Mouse (Mus musculus) midbrain, embryonic 16.5 days (tissue): Measurements from ENCODE around the gene Dbn1. TPM values are rescaled to one million over a fixed set of nuclear protein-coding genes. Genes with fewer than 3 reads are reported as not detected.

Source experiments
- ATAC-seq: fragments of 200-750 bp; cut with Nextera tagmentation; 2 replicates; pipeline ENCODE4 v1.8.0; 2017; ENCODE audit warnings: moderate TSS enrichment
- H3K27ac ChIP-seq: fragments of 300-500 bp; sonication (generic); 2 replicates; pipeline ENCODE4 v1.5.1; 2014; ENCODE audit warnings: mild to moderate bottlenecking, low read length, mixed read lengths
- H3K27me3 ChIP-seq: fragments of 300-500 bp; sonication (generic); 2 replicates; pipeline ENCODE4 v1.6.1; 2014; ENCODE audit warnings: low read depth, low read length, mixed read lengths; ENCODE audit not compliant: control insufficient read depth, insufficient read depth
- H3K36me3 ChIP-seq: fragments of 300-500 bp; sonication (generic); 2 replicates; pipeline ENCODE4 v1.6.1; 2014; ENCODE audit warnings: mild to moderate bottlenecking, low read length, moderate library complexity, mixed read lengths; ENCODE audit not compliant: control insufficient read depth, insufficient read depth
- H3K4me1 ChIP-seq: fragments of 300-500 bp; sonication (generic); 2 replicates; pipeline ENCODE4 v1.6.1; 2014; ENCODE audit warnings: mild to moderate bottlenecking, low read length, mixed read lengths; ENCODE audit not compliant: control insufficient read depth, insufficient read depth
- H3K4me2 ChIP-seq: fragments of 300-500 bp; sonication (generic); 2 replicates; pipeline ENCODE4 v1.6.1; 2014; ENCODE audit warnings: mild to moderate bottlenecking, low read length, mixed read lengths
- H3K4me3 ChIP-seq: fragments of 300-500 bp; sonication (generic); 2 replicates; pipeline ENCODE4 v1.5.1; 2014; ENCODE audit warnings: low read depth, mild to moderate bottlenecking, low read length, moderate library complexity, mixed read lengths
- H3K9ac ChIP-seq: fragments of 300-500 bp; sonication (generic); 2 replicates; pipeline ENCODE4 v1.6.1; 2014; ENCODE audit warnings: low read depth, low read length, mixed read lengths
- H3K9me3 ChIP-seq: fragments of 300-500 bp; sonication (generic); replicated peaks from 2 replicates; pipeline ENCODE4 v1.6.1; 2014; ENCODE audit warnings: mild to moderate bottlenecking, low read length, mixed read lengths; ENCODE audit not compliant: control insufficient read depth, poor library complexity, severe bottlenecking
- WGBS: fragments of 180-500 bp; shearing (Covaris S2); extraction: QIAGEN DNeasy Blood & Tissue Kit; methylation state at CpG from one replicate; pipeline ENCODE4 v1.1.7; 2014; 5-methylcytosine and 5-hydroxymethylcytosine counted together
- polyA plus RNA-seq: library from polyadenylated mRNA; unstranded; fragments of >200 nt; fragmentation: Nextera tagmentation; extraction: Ambion mirVana; gene quantifications from 2 replicates; pipeline ENCODE4 v1.2.1, GENCODE M21; 2015

Dbn1 gene
- polyA plus RNA-seq, 1 experiment from 2014 or later, result 617 TPM

GRCm38 (mm10) chr13:55476256-55476655 lies 11.7 kb downstream of the Dbn1 start:
- peaks cover 46% of the 10 kb centered on the region for H3K36me3 ChIP-seq
- peaks cover 38% of the 10 kb centered on the region for H3K4me1 ChIP-seq
- H3K9me3 ChIP-seq, result no peaks in the 10 kb centered on the region
- H3K9ac ChIP-seq, result no peak overlapping the region
- H3K4me2 ChIP-seq, result no peak overlapping the region
- no peak overlapping the region for H3K4me3 ChIP-seq
- H3K27ac ChIP-seq, result no peak overlapping the region
- no peaks in the 10 kb centered on the region for H3K27me3 ChIP-seq
- no peak for ATAC-seq
- WGBS, result 99% methylated on average over 7 of the region's 8 CpGs

GRCm38 (mm10) chr13:55475750-55476149 lies 12.2 kb downstream of the Dbn1 start:
- Histone ChIP-seq H3K4me3 (no peak overlapping the region), H3K4me2 (no peak overlapping the region), H3K9ac (no peak overlapping the region), H3K36me3 (peaks cover 41% of the 10 kb centered on the region), H3K27me3 (no peaks in the 10 kb centered on the region), H3K4me1 (peaks cover 43% of the 10 kb centered on the region), H3K9me3 (no peaks in the 10 kb centered on the region), H3K27ac (no peak overlapping the region; the same call in 1 of the 2 replicates)
- ATAC-seq, result no peak
- WGBS, result 85% methylated on average over 5 of the region's 5 CpGs

DNA sequence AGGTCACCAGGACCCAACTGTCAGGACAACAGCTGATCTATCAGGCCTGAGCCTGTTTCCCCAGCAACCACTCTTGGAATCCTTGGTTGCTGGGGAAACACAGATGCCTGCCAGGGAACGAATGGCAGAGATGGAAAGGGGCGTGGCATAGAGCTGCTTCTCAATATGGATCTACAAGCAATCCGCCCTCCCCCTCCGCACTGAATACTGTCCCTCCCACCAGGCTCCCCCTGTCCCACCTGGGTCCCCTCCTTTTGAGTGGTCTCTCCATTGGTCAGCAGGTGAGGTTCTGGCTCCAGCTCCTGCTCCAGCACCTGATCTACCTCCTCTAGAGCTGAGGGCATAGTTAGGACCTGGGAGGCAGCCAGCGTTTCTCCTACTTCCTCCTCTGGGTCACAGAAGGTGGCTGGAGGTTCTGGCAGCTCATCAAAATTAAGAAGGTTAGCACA lies 13.3 kb downstream of the Dbn1 start:
- WGBS, result 4% methylated on average over 5 of the region's 5 CpGs
- Histone ChIP-seq H3K4me3 (no peak overlapping the region), H3K27me3 (no peaks in the 10 kb centered on the region), H3K27ac (peak overlapping the region; percentile 74), H3K9me3 (no peaks in the 10 kb centered on the region), H3K4me2 (0 out of 2 replicates have a peak overlapping the region, but pooled peaks have one; percentile 1), H3K4me1 (peaks cover 53% of the 10 kb centered on the region), H3K9ac (peak overlapping the region; percentile 15; the same call in 1 of the 2 replicates), H3K36me3 (peaks cover 31% of the 10 kb centered on the region)
- no peak for ATAC-seq

DNA sequence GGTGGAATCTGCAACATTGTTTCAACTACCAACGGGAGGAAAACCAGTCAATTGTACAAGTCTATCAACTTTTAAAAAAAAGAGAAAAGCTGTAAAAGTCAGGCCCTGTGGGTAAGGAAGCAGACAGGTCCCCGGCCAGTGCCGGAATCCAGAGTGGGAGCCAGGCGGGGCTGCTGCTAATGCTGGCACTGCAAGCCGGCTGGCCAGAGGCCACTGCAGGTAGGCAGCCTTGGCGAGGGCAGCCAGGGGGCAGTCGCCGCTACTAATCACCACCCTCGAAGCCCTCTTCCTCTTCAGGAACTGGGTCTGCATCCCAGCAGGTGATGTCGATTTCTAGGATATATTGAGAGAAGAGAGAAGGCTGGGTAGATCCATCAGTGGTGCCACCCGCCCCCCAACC lies 13.9 kb downstream of the Dbn1 start:
- H3K9ac ChIP-seq, result no peak overlapping the region
- no peaks in the 10 kb centered on the region for H3K9me3 ChIP-seq
- H3K4me1 ChIP-seq, result peaks cover 59% of the 10 kb centered on the region
- 47% methylated on average over 11 of the region's 11 CpGs for WGBS
- H3K4me3 ChIP-seq, result no peak overlapping the region
- no peak overlapping the region for H3K4me2 ChIP-seq
- no peaks in the 10 kb centered on the region for H3K27me3 ChIP-seq
- no peak for ATAC-seq
- H3K36me3 ChIP-seq, result peaks cover 28% of the 10 kb centered on the region
- peak overlapping the region; percentile 74 for H3K27ac ChIP-seq

GRCm38 (mm10) chr13:55473076-55473831 lies 14.7 kb downstream of the Dbn1 start:
- ATAC-seq, result no peak
- Histone ChIP-seq H3K4me3 (peak overlapping the region; percentile 49), H3K27ac (peak overlapping the region; percentile 86), H3K4me2 (peak overlapping the region; percentile 99), H3K27me3 (no peaks in the 10 kb centered on the region), H3K9ac (peak overlapping the region; percentile 79), H3K4me1 (peaks cover 63% of the 10 kb centered on the region), H3K9me3 (no peaks in the 10 kb centered on the region), H3K36me3 (peaks cover 28% of the 10 kb centered on the region)
- 15% methylated on average over 18 of the region's 18 CpGs for WGBS

GRCm38 (mm10) chr13:55472132-55473022 lies 15.5 kb downstream of the Dbn1 start:
- peak; percentile 50 for ATAC-seq
- under 1% methylated on average over 77 of the region's 103 CpGs for WGBS

DNA sequence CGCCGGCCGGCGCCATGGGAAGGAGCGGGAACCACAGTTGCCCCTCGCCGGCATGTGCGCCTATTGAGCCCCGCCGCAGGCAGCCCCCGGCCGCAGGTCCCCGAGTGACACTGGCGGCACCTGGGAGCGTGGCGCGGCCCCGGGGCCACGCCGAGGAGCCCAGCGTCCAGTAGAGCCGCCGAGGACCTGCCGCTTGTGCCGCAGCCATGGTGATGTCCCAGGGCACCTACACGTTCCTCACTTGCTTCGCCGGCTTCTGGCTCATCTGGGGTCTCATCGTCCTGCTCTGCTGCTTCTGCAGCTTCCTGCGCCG lies 16.1 kb downstream of the Dbn1 start:
- Histone ChIP-seq H3K9ac (peak overlapping the region; percentile 79), H3K27me3 (no peaks in the 10 kb centered on the region), H3K4me3 (peak overlapping the region; percentile 49), H3K27ac (peak overlapping the region; percentile 86), H3K36me3 (peaks cover 18% of the 10 kb centered on the region), H3K9me3 (no peaks in the 10 kb centered on the region), H3K4me2 (peak overlapping the region; percentile 99), H3K4me1 (peaks cover 72% of the 10 kb centered on the region)
- 0% methylated on average over 31 of the region's 31 CpGs for WGBS
- no peak; the same call in 1 of the 2 replicates for ATAC-seq

More at GRCm38 (mm10) chr13:55472132-55473022, 15.5 kb downstream of the Dbn1 start:
- H3K4me3 ChIP-seq, result peak overlapping the region; percentile 49
- H3K4me1 ChIP-seq, result peaks cover 66% of the 10 kb centered on the region
- peak overlapping the region; percentile 99 for H3K4me2 ChIP-seq
- H3K27me3 ChIP-seq, result no peaks in the 10 kb centered on the region
- H3K9ac ChIP-seq, result peak overlapping the region; percentile 79
- H3K9me3 ChIP-seq, result no peaks in the 10 kb centered on the region
- H3K27ac ChIP-seq, result peak overlapping the region; percentile 86
- peaks cover 24% of the 10 kb centered on the region for H3K36me3 ChIP-seq

DNA sequence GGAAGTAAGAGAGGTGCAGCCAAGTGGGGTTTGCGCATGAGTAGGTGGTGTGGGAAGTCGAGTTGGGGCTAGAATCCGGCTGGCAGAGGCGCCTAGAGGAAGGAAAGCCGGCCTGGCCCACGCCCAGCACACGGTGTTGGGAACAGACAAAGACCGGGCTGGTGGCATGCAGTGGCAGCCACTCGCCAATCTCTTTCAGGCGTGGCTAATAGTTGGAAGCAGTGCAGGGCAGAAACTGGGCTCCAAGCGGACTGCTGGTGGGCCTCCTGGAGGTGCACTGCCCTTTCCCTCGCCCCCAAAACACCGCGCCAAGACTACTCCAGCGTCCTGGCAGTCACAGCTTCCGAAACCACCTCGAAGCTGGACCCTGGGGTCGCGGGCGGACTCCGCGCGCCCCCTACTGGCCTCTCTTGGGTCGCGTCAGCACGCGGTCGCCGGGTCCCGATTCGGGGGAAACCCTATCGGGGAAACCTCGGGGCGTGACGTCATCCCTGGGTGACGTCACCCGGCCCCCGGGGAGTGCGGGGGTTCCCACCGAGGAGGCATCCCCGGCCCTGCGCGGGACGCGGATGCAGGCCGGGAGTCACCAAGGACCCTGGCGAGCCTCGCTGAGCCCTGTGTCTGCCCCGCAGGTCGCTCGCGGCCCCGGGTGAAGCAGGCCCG lies 16.6 kb downstream of the Dbn1 start:
- Histone ChIP-seq H3K4me1 (peaks cover 77% of the 10 kb centered on the region), H3K36me3 (peaks cover 13% of the 10 kb centered on the region), H3K9me3 (no peaks in the 10 kb centered on the region), H3K9ac (peak overlapping the region; percentile 79), H3K4me3 (peak overlapping the region; percentile 49), H3K27ac (peak overlapping the region; percentile 86), H3K27me3 (no peaks in the 10 kb centered on the region), H3K4me2 (peak overlapping the region; percentile 99)
- ATAC-seq, result peak; percentile 57
- under 1% methylated on average over 54 of the region's 54 CpGs for WGBS
